Mouse (Mus musculus) ovary, postnatal 14 days (tissue): ENCODE measurements at regions not wholly inside any gene's neighbourhood (a gene's known extent, or its start where the extent isn't known, plus 50 kb on each side); places are given as distances from the start of the nearest gene placed in this dataset.
A peak's percentile ranks its signal among the peaks of the same experiment; 100 is the strongest.

ENCODE experiments used
- DNase-seq: peaks from one replicate; pipeline ENCODE4 v3.0.0; 2022; ENCODE audit warnings: low spot score

GRCm38 (mm10) chrX:151708055-151708670, 92.4 kb upstream of the Huwe1 start:
- DNase-seq, result peak; percentile 6
